Mouse (Mus musculus) midbrain, embryonic 16.5 days (tissue): ENCODE results near the gene Rps13. TPM values are rescaled to one million over a fixed set of nuclear protein-coding genes. Genes with fewer than 3 reads are reported as not detected.

Experiments
- ATAC-seq: fragments of 200-750 bp; cut with Nextera tagmentation; 2 replicates; pipeline ENCODE4 v1.8.0; 2017; ENCODE audit warnings: moderate TSS enrichment
- H3K27ac ChIP-seq: fragments of 300-500 bp; sonication (generic); 2 replicates; pipeline ENCODE4 v1.5.1; 2014; ENCODE audit warnings: mild to moderate bottlenecking, low read length, mixed read lengths
- H3K27me3 ChIP-seq: fragments of 300-500 bp; sonication (generic); 2 replicates; pipeline ENCODE4 v1.6.1; 2014; ENCODE audit warnings: low read depth, low read length, mixed read lengths; ENCODE audit not compliant: control insufficient read depth, insufficient read depth
- H3K36me3 ChIP-seq: fragments of 300-500 bp; sonication (generic); 2 replicates; pipeline ENCODE4 v1.6.1; 2014; ENCODE audit warnings: mild to moderate bottlenecking, low read length, moderate library complexity, mixed read lengths; ENCODE audit not compliant: control insufficient read depth, insufficient read depth
- H3K4me1 ChIP-seq: fragments of 300-500 bp; sonication (generic); 2 replicates; pipeline ENCODE4 v1.6.1; 2014; ENCODE audit warnings: mild to moderate bottlenecking, low read length, mixed read lengths; ENCODE audit not compliant: control insufficient read depth, insufficient read depth
- H3K4me2 ChIP-seq: fragments of 300-500 bp; sonication (generic); 2 replicates; pipeline ENCODE4 v1.6.1; 2014; ENCODE audit warnings: mild to moderate bottlenecking, low read length, mixed read lengths
- H3K4me3 ChIP-seq: fragments of 300-500 bp; sonication (generic); 2 replicates; pipeline ENCODE4 v1.5.1; 2014; ENCODE audit warnings: low read depth, mild to moderate bottlenecking, low read length, moderate library complexity, mixed read lengths
- H3K9ac ChIP-seq: fragments of 300-500 bp; sonication (generic); 2 replicates; pipeline ENCODE4 v1.6.1; 2014; ENCODE audit warnings: low read depth, low read length, mixed read lengths
- H3K9me3 ChIP-seq: fragments of 300-500 bp; sonication (generic); replicated peaks from 2 replicates; pipeline ENCODE4 v1.6.1; 2014; ENCODE audit warnings: mild to moderate bottlenecking, low read length, mixed read lengths; ENCODE audit not compliant: control insufficient read depth, poor library complexity, severe bottlenecking
- WGBS: fragments of 180-500 bp; shearing (Covaris S2); extraction: QIAGEN DNeasy Blood & Tissue Kit; methylation state at CpG from one replicate; pipeline ENCODE4 v1.1.7; 2014; 5-methylcytosine and 5-hydroxymethylcytosine counted together
- polyA plus RNA-seq: library from polyadenylated mRNA; unstranded; fragments of >200 nt; fragmentation: Nextera tagmentation; extraction: Ambion mirVana; gene quantifications from 2 replicates; pipeline ENCODE4 v1.2.1, GENCODE M21; 2015

Rps13 gene
- polyA plus RNA-seq, 1 experiment from 2014 or later: 426 TPM

GRCm38 (mm10) chr7:116327901-116328300 lies 6.1 kb downstream of the Rps13 start:
- no peaks in the 10 kb centered on the region for H3K9me3 ChIP-seq
- 98% methylated on average over 5 of the region's 5 CpGs for WGBS
- no peak overlapping the region for H3K4me2 ChIP-seq
- ATAC-seq: no peak
- peaks cover 19% of the 10 kb centered on the region for H3K36me3 ChIP-seq
- H3K4me1 ChIP-seq: peaks cover 4% of the 10 kb centered on the region
- no peaks in the 10 kb centered on the region for H3K27me3 ChIP-seq
- H3K9ac ChIP-seq: no peak overlapping the region
- H3K4me3 ChIP-seq: no peak overlapping the region
- H3K27ac ChIP-seq: no peak overlapping the region

DNA sequence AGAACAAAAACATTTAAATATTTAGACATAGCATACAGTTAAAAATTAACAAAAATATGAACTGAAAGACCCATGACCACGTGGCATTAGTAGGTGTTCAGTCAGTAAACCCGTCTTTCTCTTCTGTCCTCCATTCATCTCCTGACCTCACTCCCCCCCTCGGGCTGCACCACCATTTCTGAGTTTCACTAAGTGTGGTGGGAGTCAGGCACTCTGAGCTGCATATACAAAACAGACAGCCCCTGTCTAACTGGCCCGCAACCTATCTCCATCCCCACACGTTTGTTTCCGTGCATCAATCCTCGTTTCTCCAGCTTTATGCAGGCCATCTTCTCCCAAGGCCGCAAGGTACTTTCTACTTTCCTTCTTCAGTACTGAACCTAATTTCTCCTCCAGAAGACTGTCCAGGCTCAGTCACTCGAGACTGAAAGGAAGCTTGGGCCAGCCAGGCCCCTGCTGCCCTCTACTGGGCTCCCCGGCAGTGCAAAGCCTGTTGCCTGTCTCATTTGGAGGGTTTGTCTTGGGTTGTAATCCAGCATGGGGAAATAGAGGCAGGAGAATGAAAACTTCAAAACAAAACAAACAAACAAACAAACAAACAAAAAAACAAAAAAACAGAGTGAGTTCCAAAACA lies 10.5 kb downstream of the Rps13 start:
- H3K4me2 ChIP-seq: no peak overlapping the region
- no peak overlapping the region for H3K9ac ChIP-seq
- 32% methylated on average over 10 of the region's 10 CpGs for WGBS
- no peak overlapping the region for H3K27ac ChIP-seq
- no peaks in the 10 kb centered on the region for H3K4me1 ChIP-seq
- H3K4me3 ChIP-seq: no peak overlapping the region
- H3K27me3 ChIP-seq: no peaks in the 10 kb centered on the region
- no peaks in the 10 kb centered on the region for H3K9me3 ChIP-seq
- ATAC-seq: peak; percentile 51; the same call in 1 of the 2 replicates
- H3K36me3 ChIP-seq: no peaks in the 10 kb centered on the region

- Histone ChIP-seq H3K36me3 (no peaks in the 10 kb centered on the region), H3K27ac (no peak overlapping the region), H3K4me3 (no peak overlapping the region), H3K4me2 (no peak overlapping the region), H3K9me3 (no peaks in the 10 kb centered on the region), H3K27me3 (peaks cover 5% of the 10 kb centered on the region), H3K4me1 (peaks cover 17% of the 10 kb centered on the region), H3K9ac (no peak overlapping the region)
- WGBS: 26% methylated on average over 9 of the region's 9 CpGs
- ATAC-seq: no peak
These were observed 24.5 kb downstream of the Rps13 start for GRCm38 (mm10) chr7:116309456-116309855.

DNA sequence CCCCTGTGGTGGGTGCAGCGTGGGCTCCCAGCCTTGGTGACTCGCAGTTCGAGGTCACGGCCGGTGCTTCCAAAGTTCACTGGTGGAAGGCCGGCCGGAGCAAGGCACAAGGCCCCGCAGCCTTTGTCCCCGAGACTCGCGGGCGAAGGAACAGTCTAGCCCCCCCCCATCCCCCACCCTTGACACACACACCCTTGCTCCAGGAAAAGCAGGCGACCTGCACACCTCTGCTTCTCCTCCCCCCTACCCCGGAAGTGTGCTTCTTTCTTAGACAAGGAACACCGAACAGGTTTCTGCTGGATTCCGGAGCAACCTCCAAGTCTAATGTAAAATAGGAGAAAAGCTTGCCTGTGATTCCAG lies 25.4 kb downstream of the Rps13 start:
- Histone ChIP-seq H3K4me3 (peak overlapping the region; percentile 51), H3K27ac (no peak overlapping the region), H3K9me3 (no peaks in the 10 kb centered on the region), H3K4me2 (peak overlapping the region; percentile 86), H3K27me3 (peaks cover 5% of the 10 kb centered on the region), H3K4me1 (peaks cover 17% of the 10 kb centered on the region), H3K36me3 (no peaks in the 10 kb centered on the region), H3K9ac (peak overlapping the region; percentile 54)
- ATAC-seq: 0 out of 2 replicates have a peak, but pooled peaks have one; percentile 9
- 2% methylated on average over 16 of the region's 16 CpGs for WGBS

- Histone ChIP-seq H3K9me3 (no peaks in the 10 kb centered on the region), H3K4me2 (peak within 1 kb of the TSS; percentile 86), H3K4me3 (peak within 1 kb of the TSS; percentile 51), H3K27ac (no peak within 1 kb of the TSS; the same call in 1 of the 2 replicates), H3K27me3 (peaks cover 5% of the 10 kb centered on the region), H3K4me1 (peaks cover 17% of the 10 kb centered on the region), H3K9ac (peak within 1 kb of the TSS; percentile 54), H3K36me3 (no peaks in the 10 kb centered on the region)
- WGBS: under 1% methylated on average over 54 of the region's 65 CpGs
- peak; percentile 66 for ATAC-seq
These were observed 25.9 kb downstream of the Rps13 start, which contains the start of gene Plekha7 for GRCm38 (mm10) chr7:116307871-116308631. Plekha7 (minus strand) TSS chr7:116308376.

- WGBS: under 1% methylated on average over 58 of the region's 63 CpGs
These were observed 26.7 kb downstream of the Rps13 start for GRCm38 (mm10) chr7:116307099-116307870.

GRCm38 (mm10) chr7:116306601-116307000 lies 27.4 kb downstream of the Rps13 start:
- ATAC-seq: 0 out of 2 replicates have a peak, but pooled peaks have one; percentile 1

More at GRCm38 (mm10) chr7:116307099-116307870, 26.7 kb downstream of the Rps13 start:
- Histone ChIP-seq H3K4me1 (peaks cover 17% of the 10 kb centered on the region), H3K27me3 (peaks cover 5% of the 10 kb centered on the region), H3K9me3 (no peaks in the 10 kb centered on the region), H3K9ac (peak overlapping the region; percentile 54), H3K4me2 (peak overlapping the region; percentile 86), H3K4me3 (peak overlapping the region; percentile 51), H3K36me3 (no peaks in the 10 kb centered on the region), H3K27ac (no peak overlapping the region; the same call in 1 of the 2 replicates)
- peak; percentile 86 for ATAC-seq

DNA sequence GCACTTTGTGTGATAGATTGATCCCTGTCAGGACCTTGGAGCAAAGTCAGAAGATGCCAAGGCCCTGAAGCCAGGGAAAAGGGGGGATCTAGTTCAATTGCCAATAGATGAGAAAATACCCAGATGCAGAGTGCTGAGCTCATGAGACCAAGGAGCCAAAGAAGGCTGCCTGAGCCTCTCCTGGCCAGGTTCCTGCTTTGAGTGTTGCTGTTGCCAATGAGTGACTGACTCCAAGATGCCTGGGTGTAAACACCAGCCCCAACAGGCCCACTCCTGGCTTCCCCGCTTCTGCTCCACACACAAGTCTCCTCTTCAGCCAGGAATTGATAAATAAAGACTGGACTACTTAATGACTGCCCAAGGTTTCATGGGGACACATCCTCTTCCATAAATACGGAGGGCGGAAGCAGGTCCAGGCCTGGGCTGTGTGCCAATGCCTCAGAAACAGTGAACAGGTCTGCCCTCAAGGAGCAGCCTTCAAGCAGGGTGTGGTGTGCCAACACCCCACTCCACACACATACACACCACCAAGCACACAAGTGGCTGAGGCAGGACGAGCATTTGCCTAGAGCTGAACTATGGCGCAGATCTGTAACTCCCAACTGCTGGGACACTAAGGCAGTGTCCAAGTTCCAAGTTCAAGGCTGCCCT lies 32.2 kb downstream of the Rps13 start:
- Histone ChIP-seq H3K36me3 (no peaks in the 10 kb centered on the region), H3K9me3 (no peaks in the 10 kb centered on the region), H3K27ac (no peak overlapping the region), H3K27me3 (peaks cover 2% of the 10 kb centered on the region), H3K4me2 (no peak overlapping the region), H3K9ac (no peak overlapping the region), H3K4me3 (no peak overlapping the region), H3K4me1 (peaks cover 1% of the 10 kb centered on the region; the same call in 1 of the 2 replicates)
- ATAC-seq: no peak
- 91% methylated on average over 5 of the region's 5 CpGs for WGBS

More at GRCm38 (mm10) chr7:116306601-116307000, 27.4 kb downstream of the Rps13 start:
- Histone ChIP-seq H3K4me2 (peak overlapping the region; percentile 86), H3K36me3 (no peaks in the 10 kb centered on the region), H3K4me3 (peak overlapping the region; percentile 51), H3K4me1 (peaks cover 17% of the 10 kb centered on the region), H3K27me3 (peaks cover 5% of the 10 kb centered on the region), H3K9me3 (no peaks in the 10 kb centered on the region), H3K9ac (no peak overlapping the region), H3K27ac (no peak overlapping the region)
- WGBS: 6% methylated on average over 5 of the region's 5 CpGs
